Mouse (Mus musculus) subcutaneous adipose tissue, adult 2 months (tissue): ENCODE measurements around the gene Uroc1. TPM values are rescaled to one million over a fixed set of nuclear protein-coding genes. Genes with fewer than 3 reads are reported as not detected.

Source experiments
- polyA plus RNA-seq: library from polyadenylated mRNA; depleted of rRNA; stranded (reverse); fragments of >200 nt; gene quantifications from 2 replicates; pipeline ENCODE4 v1.2.3, GENCODE M21; 2012; ENCODE audit warnings: low replicate concordance; rRNA removed

The Uroc1 gene
- 0.13 TPM in 1 of 2 replicates, not detected in the other for polyA plus RNA-seq

GRCm38 (mm10) chr6:90332561-90333425, at the start of gene Uroc1:
Uroc1 (plus strand) TSS chr6:90333284.

GRCm38 (mm10) chr6:90300919-90301318, 32.2 kb upstream of the Uroc1 start, which contains the start of gene BC048671:
BC048671 (plus strand) TSS chr6:90301219.

GRCm38 (mm10) chr6:90324991-90325390, 8.1 kb upstream of the Uroc1 start, which contains the start of gene Chst13:
Chst13 (minus strand) TSS chr6:90325185.

GRCm38 (mm10) chr6:90368976-90369724, 36.1 kb downstream of the Uroc1 start, which contains the start of gene Zxdc:
Zxdc (plus strand) TSS chr6:90369492.

Other genes starting within 250 kb of the Uroc1 start
- not detected in 2 replicates for gene Vmn1r50, start 231.9 kb upstream of the Uroc1 start, polyA plus RNA-seq
- gene Vmn1r51, start 210.7 kb upstream of the Uroc1 start, polyA plus RNA-seq = not detected in 2 replicates
- not detected in 2 replicates for gene Vmn1r52, start 158.5 kb upstream of the Uroc1 start, polyA plus RNA-seq
- not detected in 2 replicates for gene V1ra8, start 130.5 kb upstream of the Uroc1 start, polyA plus RNA-seq
- gene Vmn1r53, start 108.8 kb upstream of the Uroc1 start, polyA plus RNA-seq = 0.10 and 0.60 TPM in 2 replicates
- gene Vmn1r54, start 87.0 kb upstream of the Uroc1 start, polyA plus RNA-seq = not detected in 2 replicates
- gene BC048671, start 32.1 kb upstream of the Uroc1 start, polyA plus RNA-seq = not detected in 2 replicates
- 1.2 and 6.2 TPM in 2 replicates for gene Chst13, start 8.1 kb upstream of the Uroc1 start, polyA plus RNA-seq
- gene Zxdc, start 36.2 kb downstream of the Uroc1 start, polyA plus RNA-seq = 10.9 and 32.8 TPM in 2 replicates
- 1.0 and 2.0 TPM in 2 replicates for gene Cfap100, start 95.5 kb downstream of the Uroc1 start, polyA plus RNA-seq
- 68.6 and 107 TPM in 2 replicates for gene Klf15, start 129.3 kb downstream of the Uroc1 start, polyA plus RNA-seq
- 69.0 and 168 TPM in 2 replicates for gene Aldh1l1, start 153.1 kb downstream of the Uroc1 start, polyA plus RNA-seq